Mouse (Mus musculus) MEL (cell line): ENCODE measurements around the gene Cfap43.

Experiments
- CHD1 ChIP-seq: IDR thresholded peaks from 2 replicates; pipeline ENCODE4 v1.6.1; 2012; ENCODE audit warnings: low read depth, mild to moderate bottlenecking, inconsistent platforms, low read length, improper control_type of control experiment
- CTCF ChIP-seq, 3 experiments: IDR thresholded peaks in 2 of 3; conservative IDR thresholded peaks in 1 of 3; 2 replicates each; pipeline ENCODE4 v1.5.1; 2011 to 2012; ENCODE audit warnings: low read length in 3 of 3, low read depth in 2 of 3, mild to moderate bottlenecking in 2 of 3, improper control_type of control experiment in 1 of 3, inconsistent platforms in 1 of 3, mixed read lengths in 1 of 3, moderate library complexity in 1 of 3; ENCODE audit not compliant: control insufficient read depth in 1 of 3, insufficient read depth in 1 of 3, poor library complexity in 1 of 3, severe bottlenecking in 1 of 3
- EP300 ChIP-seq, 2 experiments: IDR thresholded peaks; 2 replicates each; pipeline ENCODE4 v1.6.1; 2011; ENCODE audit warnings: improper control_type of control experiment in 2 of 2, low read length in 2 of 2, low read depth in 1 of 2, mild to moderate bottlenecking in 1 of 2
- HCFC1 ChIP-seq: IDR thresholded peaks from 2 replicates; pipeline ENCODE4 v1.6.1; 2012; ENCODE audit warnings: low read depth, mild to moderate bottlenecking, inconsistent platforms, low read length, improper control_type of control experiment, moderate library complexity
- KAT2A ChIP-seq: conservative IDR thresholded peaks from 2 replicates; pipeline ENCODE4 v1.6.1; 2012; ENCODE audit warnings: low read depth, low read length, improper control_type of control experiment, inconsistent platforms
- MAFK ChIP-seq: IDR thresholded peaks from 2 replicates; pipeline ENCODE4 v1.6.1; 2011; ENCODE audit warnings: low read depth, mild to moderate bottlenecking, low read length, improper control_type of control experiment, borderline replicate concordance
- NRF1 ChIP-seq: IDR thresholded peaks from 2 replicates; pipeline ENCODE4 v1.6.1; 2014; ENCODE audit warnings: low read depth, mild to moderate bottlenecking, inconsistent platforms, low read length, improper control_type of control experiment, moderate library complexity; ENCODE audit not compliant: poor library complexity, insufficient read depth, severe bottlenecking
- POLR2AphosphoS2 ChIP-seq: IDR thresholded peaks from 2 replicates; pipeline ENCODE4 v1.6.1; 2011; ENCODE audit warnings: low read length, improper control_type of control experiment
- SMC3 ChIP-seq: IDR thresholded peaks from 2 replicates; pipeline ENCODE4 v1.6.1; 2011; ENCODE audit warnings: low read depth, low read length, improper control_type of control experiment
- ZC3H11A ChIP-seq: IDR thresholded peaks from 2 replicates; pipeline ENCODE4 v1.6.1; 2012; ENCODE audit warnings: low read depth, mild to moderate bottlenecking, inconsistent platforms, low read length, improper control_type of control experiment

- TF ChIP-seq NRF1 (no peak), SMC3 (no peak), KAT2A (no peak), CHD1 (no peak), CTCF (IDR thresholded peaks at IDR 0.05 in 2 of 3, conservative IDR thresholded peaks at IDR 0.05 in 1 of 3; ENCODE audit: control insufficient read depth in 1 of 3, insufficient read depth in 1 of 3, low read depth in 2 of 3, low read length in 3 of 3, poor library complexity in 1 of 3, severe bottlenecking in 1 of 3) (no peak), ZC3H11A (no peak), POLR2AphosphoS2 (no peak), MAFK (no peak), HCFC1 (no peak), EP300 (IDR thresholded peaks at IDR 0.05; ENCODE audit: low read depth in 1 of 2, low read length in 2 of 2) (no peak)
These were observed 213.2 kb downstream of the Cfap43 start for GRCm38 (mm10) chr19:47705772-47706309.
